Mouse (Mus musculus): ENCODE measurements at regions not wholly inside any gene's neighbourhood (a gene's known extent, or its start where the extent isn't known, plus 50 kb on each side); places are given as distances from the start of the nearest gene placed in this dataset.

GRCm38 (mm10) chr3:101685203-101685602 lies 80.7 kb upstream of the Atp1a1 start:
- TF ChIP-seq ZC3H11A (IDR thresholded peaks at IDR 0.05; ENCODE audit: borderline replicate concordance, low read depth, low read length) (no peak), HCFC1 (IDR thresholded peaks at IDR 0.05; ENCODE audit: borderline replicate concordance, insufficient read depth, low read length) (no peak), MAFK (IDR thresholded peaks at IDR 0.05; ENCODE audit: insufficient read depth, low read depth, low read length) (no peak), ZNF384 (IDR thresholded peaks at IDR 0.05; ENCODE audit: low read depth, low read length) (no peak), CHD2 (IDR thresholded peaks at IDR 0.05; ENCODE audit: low read depth, low read length) (no peak)
- in situ Hi-C loops (cut with MboI; ENCODE audit: low sequenced_read_pairs in 2 of 2, unreplicated experiment in 2 of 2), result no loop called here
- DNase-seq (ENCODE audit: low read depth, low spot score), result no peak

GRCm38 (mm10) chr3:101672943-101673342 lies 68.5 kb upstream of the Atp1a1 start:
- H3K4me3 ChIP-seq (ENCODE audit: insufficient read depth in 1 of 2, low read depth in 1 of 2, low read length in 2 of 2, poor library complexity in 1 of 2, severe bottlenecking in 1 of 2), result no peak overlapping the region
- TF ChIP-seq HCFC1 (IDR thresholded peaks at IDR 0.05; ENCODE audit: borderline replicate concordance, insufficient read depth, low read length), result no peak
- no peak for TF ChIP-seq CHD2 (IDR thresholded peaks at IDR 0.05; ENCODE audit: low read depth, low read length)
- TF ChIP-seq MAFK (IDR thresholded peaks at IDR 0.05; ENCODE audit: insufficient read depth, low read depth, low read length), result no peak
- no peak for TF ChIP-seq ZNF384 (IDR thresholded peaks at IDR 0.05; ENCODE audit: low read depth, low read length)
- TF ChIP-seq ZC3H11A (IDR thresholded peaks at IDR 0.05; ENCODE audit: borderline replicate concordance, low read depth, low read length), result no peak
- DNase-seq (ENCODE audit: low read depth, low spot score), result no peak
- no peaks in the 10 kb centered on the region for H3K36me3 ChIP-seq (ENCODE audit: control insufficient read depth, insufficient read depth, low read length, poor library complexity, severe bottlenecking)
- H3K9me3 ChIP-seq (ENCODE audit: control insufficient read depth, insufficient read depth, low read depth, low read length), result no peaks in the 10 kb centered on the region
- no peak overlapping the region for H3K9ac ChIP-seq (ENCODE audit: insufficient read depth, low read depth, low read length, poor library complexity, severe bottlenecking)
- H3K4me1 ChIP-seq (ENCODE audit: control insufficient read depth in 2 of 2, insufficient read depth in 2 of 2, low read length in 2 of 2, poor library complexity in 1 of 2), result 0 out of 4 replicates have a peak, but pooled peaks cover 0 to 3% of the 10 kb centered on the region in 2 experiments
- in situ Hi-C loops (cut with MboI; ENCODE audit: low sequenced_read_pairs in 2 of 2, unreplicated experiment in 2 of 2), result no loop called here
- H3K27ac ChIP-seq (ENCODE audit: insufficient read depth, low read depth, low read length, poor library complexity, severe bottlenecking), result no peak overlapping the region

More at GRCm38 (mm10) chr3:101685203-101685602, 80.7 kb upstream of the Atp1a1 start:
- no peak overlapping the region for H3K4me3 ChIP-seq (ENCODE audit: insufficient read depth in 1 of 2, low read depth in 1 of 2, low read length in 2 of 2, poor library complexity in 1 of 2, severe bottlenecking in 1 of 2)
- no peaks in the 10 kb centered on the region for H3K4me1 ChIP-seq (ENCODE audit: control insufficient read depth in 2 of 2, insufficient read depth in 2 of 2, low read length in 2 of 2, poor library complexity in 1 of 2)
- no peak overlapping the region for H3K9ac ChIP-seq (ENCODE audit: insufficient read depth, low read depth, low read length, poor library complexity, severe bottlenecking)
- no peak overlapping the region for H3K27ac ChIP-seq (ENCODE audit: insufficient read depth, low read depth, low read length, poor library complexity, severe bottlenecking)
- no peaks in the 10 kb centered on the region for H3K36me3 ChIP-seq (ENCODE audit: control insufficient read depth, insufficient read depth, low read length, poor library complexity, severe bottlenecking)
- no peaks in the 10 kb centered on the region for H3K9me3 ChIP-seq (ENCODE audit: control insufficient read depth, insufficient read depth, low read depth, low read length)

GRCm38 (mm10) chr3:101670561-101671001 lies 66.1 kb upstream of the Atp1a1 start:
- H3K4me1 ChIP-seq (ENCODE audit: control insufficient read depth in 2 of 2, insufficient read depth in 2 of 2, low read length in 2 of 2, poor library complexity in 1 of 2), result peaks cover 1 to 5% of the 10 kb centered on the region in 2 experiments; a peak in 1 of 4 replicates
- no peaks in the 10 kb centered on the region for H3K9me3 ChIP-seq (ENCODE audit: control insufficient read depth, insufficient read depth, low read depth, low read length)
- H3K36me3 ChIP-seq (ENCODE audit: control insufficient read depth, insufficient read depth, low read length, poor library complexity, severe bottlenecking), result no peaks in the 10 kb centered on the region
- TF ChIP-seq MAFK (IDR thresholded peaks at IDR 0.05; ENCODE audit: insufficient read depth, low read depth, low read length) (no peak), CHD2 (IDR thresholded peaks at IDR 0.05; ENCODE audit: low read depth, low read length) (no peak), ZNF384 (IDR thresholded peaks at IDR 0.05; ENCODE audit: low read depth, low read length) (no peak), ZC3H11A (IDR thresholded peaks at IDR 0.05; ENCODE audit: borderline replicate concordance, low read depth, low read length) (no peak), HCFC1 (IDR thresholded peaks at IDR 0.05; ENCODE audit: borderline replicate concordance, insufficient read depth, low read length) (no peak)
- DNase-seq (ENCODE audit: low read depth, low spot score), result no peak
- H3K4me3 ChIP-seq (ENCODE audit: insufficient read depth in 1 of 2, low read depth in 1 of 2, low read length in 2 of 2, poor library complexity in 1 of 2, severe bottlenecking in 1 of 2), result no peak overlapping the region
- H3K27ac ChIP-seq (ENCODE audit: insufficient read depth, low read depth, low read length, poor library complexity, severe bottlenecking), result no peak overlapping the region
- H3K9ac ChIP-seq (ENCODE audit: insufficient read depth, low read depth, low read length, poor library complexity, severe bottlenecking), result no peak overlapping the region
- in situ Hi-C loops (cut with MboI; ENCODE audit: low sequenced_read_pairs in 2 of 2, unreplicated experiment in 2 of 2), result no loop called here

- DNase-seq (ENCODE audit: low read depth, low spot score), result no peak
- no peak overlapping the region for H3K27ac ChIP-seq (ENCODE audit: insufficient read depth, low read depth, low read length, poor library complexity, severe bottlenecking)
- no peaks in the 10 kb centered on the region for H3K9me3 ChIP-seq (ENCODE audit: control insufficient read depth, insufficient read depth, low read depth, low read length)
- H3K4me1 ChIP-seq (ENCODE audit: control insufficient read depth in 2 of 2, insufficient read depth in 2 of 2, low read length in 2 of 2, poor library complexity in 1 of 2), result peaks cover 1 to 5% of the 10 kb centered on the region in 2 experiments; a peak in 1 of 4 replicates
- in situ Hi-C loops (cut with MboI; ENCODE audit: low sequenced_read_pairs in 2 of 2, unreplicated experiment in 2 of 2), result no loop called here
- no peak overlapping the region for H3K9ac ChIP-seq (ENCODE audit: insufficient read depth, low read depth, low read length, poor library complexity, severe bottlenecking)
- no peaks in the 10 kb centered on the region for H3K36me3 ChIP-seq (ENCODE audit: control insufficient read depth, insufficient read depth, low read length, poor library complexity, severe bottlenecking)
- TF ChIP-seq ZNF384 (IDR thresholded peaks at IDR 0.05; ENCODE audit: low read depth, low read length), result no peak
- TF ChIP-seq ZC3H11A (IDR thresholded peaks at IDR 0.05; ENCODE audit: borderline replicate concordance, low read depth, low read length), result no peak
- no peak for TF ChIP-seq MAFK (IDR thresholded peaks at IDR 0.05; ENCODE audit: insufficient read depth, low read depth, low read length)
- TF ChIP-seq CHD2 (IDR thresholded peaks at IDR 0.05; ENCODE audit: low read depth, low read length), result no peak
- no peak for TF ChIP-seq HCFC1 (IDR thresholded peaks at IDR 0.05; ENCODE audit: borderline replicate concordance, insufficient read depth, low read length)
- no peak overlapping the region for H3K4me3 ChIP-seq (ENCODE audit: insufficient read depth in 1 of 2, low read depth in 1 of 2, low read length in 2 of 2, poor library complexity in 1 of 2, severe bottlenecking in 1 of 2)
Measured at GRCm38 (mm10) chr3:101669743-101670142, 65.3 kb upstream of the Atp1a1 start.

Data from ES-E14 (cell line).